Mouse (Mus musculus) left cerebral cortex, postnatal 36 days (tissue): Measurements from ENCODE around the gene Cyp3a11. TPM values are rescaled to one million over a fixed set of nuclear protein-coding genes. Genes with fewer than 3 reads are reported as not detected.
"Not testable (repeated sequence)": the region's sequence is repeated elsewhere in the genome, so short reads cannot be mapped to it uniquely, and the experiment has no call there.

Experiments
- DNase-seq, 2 experiments: peaks; one replicate each; pipeline ENCODE4 v3.0.0; 2021 to 2022; ENCODE audit warnings: low spot score in 2 of 2, mixed read lengths in 1 of 2
- intact Hi-C: fragments of 180-260 bp; cut with DNase I; formaldehyde crosslinking; loops from one replicate; pipeline ENCODE4 v1.15.1; 2025
- total RNA-seq, 2 experiments: library from RNA; stranded (reverse); gene quantifications; 2 replicates each; pipeline ENCODE4 v1.2.3; 2021

The Cyp3a11 gene
- not detected for total RNA-seq

DNA sequence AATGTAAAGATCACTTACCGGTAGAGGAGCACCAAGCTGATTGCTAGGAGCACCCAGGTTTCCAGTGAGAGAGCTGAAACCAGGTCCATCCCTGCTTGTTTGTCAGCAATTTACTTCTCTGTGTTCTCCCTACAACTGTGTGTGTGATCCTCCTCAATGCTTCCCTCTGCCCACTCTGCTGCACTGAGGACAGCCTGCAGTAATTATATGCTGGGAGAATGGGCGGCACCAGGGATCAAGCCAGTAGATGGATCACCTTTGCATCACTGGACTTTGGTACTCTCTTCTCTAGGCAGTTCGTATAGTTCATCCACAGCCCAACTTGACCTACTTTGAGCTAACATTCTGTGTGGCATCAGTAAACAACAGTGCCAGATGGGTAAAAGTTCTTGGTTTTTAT is at the start of gene Cyp3a11:
Gene Cyp3a11, minus strand, starts transcription at position 277 of the 400 bp plus-strand sequence.
- intact Hi-C loops: no loop called here
- DNase-seq: no peak

DNA sequence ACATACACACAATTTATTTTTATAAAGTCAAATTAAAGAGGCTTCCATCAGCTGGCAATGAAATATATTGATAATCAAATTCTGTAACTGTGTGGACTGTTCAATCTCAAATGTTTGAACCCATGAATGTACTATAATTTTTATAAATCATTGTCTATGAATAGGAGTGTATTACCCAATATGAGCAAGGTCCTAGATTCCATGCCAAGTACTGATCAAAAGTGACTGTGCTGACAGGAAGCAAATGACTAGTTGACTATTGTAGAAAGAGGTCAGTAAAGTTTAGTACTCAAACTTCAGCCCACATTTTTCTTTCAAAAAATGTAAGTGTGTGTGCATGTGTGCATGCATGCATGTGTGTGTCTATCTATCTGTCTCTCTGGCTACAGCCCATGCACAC is 33.1 kb upstream of the Cyp3a11 start:
- DNase-seq: no peak
- intact Hi-C loops: no loop called here

DNA sequence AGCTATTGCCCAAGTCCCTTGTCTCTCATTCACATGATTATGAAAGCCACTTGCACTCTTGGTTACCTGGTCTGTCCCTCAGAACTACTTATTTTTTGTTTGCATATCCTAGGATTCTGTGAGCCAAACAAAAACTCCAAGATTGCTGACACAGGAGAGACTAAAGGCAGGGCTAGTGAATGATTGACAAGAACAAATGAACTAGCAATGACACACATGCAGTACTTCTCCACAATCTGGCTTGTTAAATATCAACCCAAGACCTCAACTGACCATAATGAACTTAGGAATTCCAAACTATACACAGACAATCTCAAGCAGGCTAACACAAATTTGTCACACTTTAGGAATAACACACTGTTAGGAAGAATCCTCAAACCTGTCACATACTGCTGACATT is 32.0 kb upstream of the Cyp3a11 start:
- DNase-seq: no peak
- intact Hi-C loops: no loop called here

DNA sequence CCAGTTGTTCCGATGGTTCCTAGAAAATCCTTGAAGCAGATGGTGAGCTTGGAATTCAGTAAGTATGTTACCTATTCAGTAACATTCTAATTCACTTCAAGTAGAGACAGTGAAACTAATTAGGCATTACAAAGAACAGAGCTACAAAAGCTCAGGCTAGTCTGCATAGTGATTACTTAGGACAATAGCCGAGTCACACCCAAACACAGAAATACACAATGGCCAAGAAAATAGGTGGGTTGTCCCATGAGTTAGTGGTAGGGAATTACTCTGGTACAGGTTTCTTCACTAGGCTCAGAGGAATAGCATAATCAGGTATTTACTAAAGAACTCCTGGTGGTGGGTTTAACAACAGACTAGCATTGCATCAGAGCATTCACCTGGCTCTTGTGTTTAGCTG is 27.2 kb upstream of the Cyp3a11 start:
- intact Hi-C loops, DNase-seq: not testable (repeated sequence)

GRCm38 (mm10) chr5:145904535-145904934 is 24.8 kb upstream of the Cyp3a11 start:
- DNase-seq: no peak
- intact Hi-C loops: no loop called here

DNA sequence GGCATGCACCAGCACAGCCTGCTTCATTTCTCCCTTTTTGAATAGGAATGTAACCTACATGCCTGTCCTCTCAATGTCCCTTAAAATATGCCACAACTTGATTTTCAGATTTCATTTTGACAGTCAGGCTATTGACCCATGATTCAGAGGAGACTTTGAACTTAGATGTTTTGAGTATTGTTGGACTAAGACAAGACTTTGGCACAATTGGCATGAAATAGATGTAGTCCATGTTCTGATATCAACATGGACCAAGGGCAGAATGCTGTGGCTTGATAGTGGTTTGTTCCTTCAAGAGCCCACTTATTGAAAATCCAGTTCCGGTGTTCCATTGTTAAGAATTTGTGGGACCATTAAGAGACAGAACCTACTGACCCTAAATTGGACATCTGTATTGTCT is 23.6 kb upstream of the Cyp3a11 start:
- no peak for DNase-seq
- intact Hi-C loops: no loop called here

DNA sequence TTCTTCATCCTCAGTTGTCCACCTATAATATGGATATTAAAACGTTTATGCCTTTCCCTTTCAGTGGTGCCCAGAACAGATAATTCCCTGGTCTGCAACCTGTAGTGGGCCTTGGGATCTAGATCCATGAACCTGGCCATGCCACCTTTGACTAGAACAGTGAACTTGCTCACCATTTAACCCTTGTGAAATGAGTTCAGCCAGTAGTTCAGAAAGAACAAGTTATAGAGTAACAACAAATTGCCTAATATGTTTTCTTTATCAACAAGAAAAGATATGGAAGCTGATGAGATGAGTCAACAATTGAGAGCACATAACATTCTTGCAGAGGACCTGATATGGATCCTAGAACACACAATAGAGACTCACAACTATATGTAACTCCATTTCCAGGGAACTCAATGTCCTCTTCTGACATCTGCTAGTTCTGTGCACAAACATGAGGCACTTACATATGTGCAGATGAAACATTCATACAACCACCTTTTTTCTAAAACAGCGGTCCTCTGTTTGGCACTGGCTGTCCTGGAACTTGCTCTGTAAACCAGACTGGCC is 20.7 kb upstream of the Cyp3a11 start:
- no peak for DNase-seq
- intact Hi-C loops: no loop called here

DNA sequence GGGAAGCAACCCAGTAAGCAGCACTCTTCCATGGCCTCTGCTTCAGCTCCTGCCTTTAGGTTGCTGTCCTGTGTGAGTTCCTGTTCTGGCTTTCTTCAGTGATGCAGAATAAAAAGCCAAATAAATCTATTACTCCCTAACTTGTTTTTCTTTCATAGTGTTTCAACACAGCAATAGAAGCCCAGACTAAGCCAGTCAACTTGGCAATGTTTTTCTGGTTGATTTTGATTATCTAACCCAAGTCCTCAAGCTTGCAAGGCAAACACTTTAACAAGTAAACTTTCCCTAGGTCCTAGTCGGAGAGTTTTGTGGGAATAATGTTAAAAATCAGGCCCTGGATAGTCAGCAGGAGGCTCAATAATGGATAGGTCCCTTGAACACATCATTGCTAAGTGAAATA is 17.5 kb upstream of the Cyp3a11 start:
- intact Hi-C loops: no loop called here
- DNase-seq: no peak

- intact Hi-C loops: no loop called here
- DNase-seq: no peak
Observed at GRCm38 (mm10) chr5:145881207-145881606, 1.4 kb upstream of the Cyp3a11 start.

DNA sequence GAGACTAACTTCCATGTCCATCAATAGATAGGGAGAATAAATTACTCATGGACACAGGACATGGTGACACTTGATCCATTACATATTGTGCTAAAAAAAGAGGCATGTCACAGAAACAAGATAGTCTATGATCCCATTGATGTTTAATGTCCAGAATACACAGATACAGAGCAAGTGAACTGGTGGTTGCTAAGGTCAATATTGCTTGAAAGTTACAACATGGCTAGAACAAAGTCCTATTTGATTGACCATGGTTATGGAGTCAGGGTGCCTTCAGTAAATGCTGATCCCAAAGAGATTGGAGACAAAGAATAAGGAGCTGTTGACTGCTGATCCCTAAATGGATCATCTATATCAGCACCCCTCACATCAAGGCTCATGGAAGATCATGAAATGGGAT is 12.3 kb downstream of the Cyp3a11 start:
- DNase-seq, intact Hi-C loops: not testable (repeated sequence)

GRCm38 (mm10) chr5:145805796-145806195 is 74.0 kb downstream of the Cyp3a11 start, which contains the start of gene Cyp3a44:
Gene Cyp3a44 (minus strand): TSS chr5:145805874.
- intact Hi-C loops, DNase-seq: not testable (repeated sequence)

Other genes starting within 250 kb of the Cyp3a11 start
- gene Cyp3a41a, start 159.8 kb downstream of the Cyp3a11 start, total RNA-seq: not detected
- gene Cyp3a44, start 74.1 kb downstream of the Cyp3a11 start, total RNA-seq: not detected
- not detected for gene Cyp3a25, start 129.7 kb upstream of the Cyp3a11 start, total RNA-seq
- gene Cyp3a59, start 199.3 kb upstream of the Cyp3a11 start, total RNA-seq: not detected